Mouse (Mus musculus): Measurements from ENCODE around the gene Radil. TPM values are rescaled to one million over a fixed set of nuclear protein-coding genes. Genes with fewer than 3 reads are reported as not detected.

Radil gene
- total RNA-seq, 1 experiment from 2014 or later: not detected

DNA sequence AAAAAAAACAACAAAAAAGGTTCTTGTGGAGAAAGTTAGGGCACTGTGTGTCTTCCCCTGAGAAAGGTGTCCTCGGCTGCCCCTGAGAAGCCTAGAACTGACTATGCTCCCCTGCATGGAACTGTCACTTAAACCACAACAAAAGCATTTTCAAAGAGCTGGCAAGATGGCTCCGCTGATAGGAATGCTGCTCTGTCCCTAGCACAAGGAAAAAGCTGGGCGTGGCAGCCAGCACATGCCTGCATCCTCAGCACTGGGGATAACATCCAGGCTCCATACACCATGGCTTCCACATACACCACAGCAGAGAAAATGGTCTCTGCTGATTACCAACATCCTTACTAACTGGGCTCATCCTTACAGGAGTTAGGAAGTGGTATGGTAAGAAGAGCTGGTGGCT lies 3.8 kb downstream of the Radil start:
- no peak for ATAC-seq (replicated peaks; ENCODE audit: insufficient number of reproducible peaks, low FRiP score, low TSS enrichment, poor library complexity, severe bottlenecking)

DNA sequence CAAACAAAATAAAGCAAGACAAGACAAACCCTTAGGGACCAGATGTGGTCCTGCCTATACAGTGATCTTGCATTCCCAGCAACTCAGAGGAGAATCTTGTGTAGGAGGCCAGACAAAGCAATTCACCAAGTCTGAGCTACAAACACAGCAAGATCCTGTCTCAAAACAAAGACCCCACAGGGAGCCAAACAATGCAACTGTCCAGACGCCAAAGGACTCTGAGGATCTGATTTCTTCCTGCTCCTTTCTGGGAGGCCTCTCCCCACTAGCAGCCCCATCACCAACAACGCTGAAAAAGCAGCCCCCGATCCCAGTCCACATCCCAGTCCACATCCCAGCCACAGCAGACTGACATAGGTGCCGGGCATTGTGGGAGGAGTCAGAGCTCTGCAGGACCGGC lies 4.6 kb downstream of the Radil start:
- no peak for ATAC-seq (replicated peaks; ENCODE audit: insufficient number of reproducible peaks, low FRiP score, low TSS enrichment, poor library complexity, severe bottlenecking)

DNA sequence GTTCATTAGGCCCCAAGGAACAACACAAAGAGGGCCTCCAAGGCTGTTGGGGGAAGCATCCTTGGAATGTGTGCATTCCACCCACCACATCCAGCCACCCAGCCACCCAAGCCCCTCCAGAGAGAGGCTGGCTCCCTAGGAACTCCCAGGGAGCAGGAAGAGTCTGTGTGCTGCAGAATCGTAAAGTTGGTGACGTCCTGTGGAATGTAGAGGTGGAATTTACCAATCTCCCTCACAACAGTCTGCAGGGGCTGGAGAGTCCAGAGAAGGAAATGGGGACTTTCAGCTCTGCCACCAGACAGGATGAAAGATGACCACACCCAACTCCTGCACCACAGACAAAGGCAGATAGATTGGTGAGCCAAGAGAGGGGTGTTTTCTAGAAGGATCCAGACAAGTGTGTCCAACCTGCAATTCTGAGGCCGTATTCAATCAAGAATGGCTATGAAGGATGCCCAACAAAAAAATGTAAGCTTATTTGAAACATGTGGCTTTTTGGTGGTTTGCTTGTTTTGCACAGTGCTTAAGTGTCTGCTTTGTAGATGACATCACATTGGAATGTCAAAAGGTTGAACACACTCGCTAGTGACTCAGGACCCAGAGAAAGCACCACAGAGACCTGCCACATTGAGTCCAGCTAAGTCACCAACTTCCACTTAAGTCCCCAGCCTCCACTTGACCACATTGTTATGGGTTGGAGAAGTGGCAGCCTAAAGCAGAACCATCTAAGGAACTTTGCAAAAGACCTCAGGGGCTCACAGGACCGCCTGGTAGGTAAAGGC lies 5.7 kb downstream of the Radil start:
- ATAC-seq (replicated peaks; ENCODE audit: insufficient number of reproducible peaks, low FRiP score, low TSS enrichment, poor library complexity, severe bottlenecking): no peak

DNA sequence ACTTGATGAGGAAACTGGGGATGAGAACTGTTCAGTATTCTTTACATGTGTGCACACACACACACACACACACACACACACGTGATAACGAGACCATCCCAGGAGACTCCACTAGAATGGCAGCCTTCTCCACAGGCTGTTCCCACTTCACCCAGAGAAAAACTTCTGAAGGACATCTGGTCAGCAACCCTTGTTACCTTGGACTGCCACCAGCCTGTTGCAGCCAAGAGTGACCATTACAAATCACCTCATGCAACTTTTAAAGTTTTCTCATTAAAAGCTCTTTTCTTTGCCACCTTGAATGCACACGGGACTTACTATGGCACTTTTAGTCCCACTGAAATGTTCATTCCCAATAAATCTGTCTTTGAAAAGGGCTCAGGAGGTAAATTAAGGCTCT lies 13.6 kb downstream of the Radil start:
- no peak for ATAC-seq (replicated peaks; ENCODE audit: insufficient number of reproducible peaks, low FRiP score, low TSS enrichment, poor library complexity, severe bottlenecking)

DNA sequence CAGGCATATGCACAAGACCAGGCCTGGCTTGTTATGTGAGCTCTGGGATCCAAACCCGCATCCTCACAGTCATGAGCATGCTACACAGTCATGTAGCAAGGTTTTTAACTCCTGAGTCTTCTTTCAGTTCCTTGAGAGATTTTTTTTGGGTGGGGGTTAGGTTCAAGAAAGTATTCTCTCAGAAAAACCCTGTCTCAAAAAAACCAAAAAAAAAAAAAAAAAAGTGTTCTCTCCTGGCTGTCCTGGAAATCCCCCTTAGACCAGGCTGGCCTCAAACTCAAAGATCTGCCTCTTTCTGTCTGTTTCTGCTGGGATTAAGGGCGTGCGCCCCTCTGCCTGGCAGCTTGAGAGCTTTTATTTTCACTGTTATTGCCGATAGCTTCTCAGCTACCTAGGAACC lies 15.5 kb downstream of the Radil start:
- no peak for ATAC-seq (replicated peaks; ENCODE audit: insufficient number of reproducible peaks, low FRiP score, low TSS enrichment, poor library complexity, severe bottlenecking)

DNA sequence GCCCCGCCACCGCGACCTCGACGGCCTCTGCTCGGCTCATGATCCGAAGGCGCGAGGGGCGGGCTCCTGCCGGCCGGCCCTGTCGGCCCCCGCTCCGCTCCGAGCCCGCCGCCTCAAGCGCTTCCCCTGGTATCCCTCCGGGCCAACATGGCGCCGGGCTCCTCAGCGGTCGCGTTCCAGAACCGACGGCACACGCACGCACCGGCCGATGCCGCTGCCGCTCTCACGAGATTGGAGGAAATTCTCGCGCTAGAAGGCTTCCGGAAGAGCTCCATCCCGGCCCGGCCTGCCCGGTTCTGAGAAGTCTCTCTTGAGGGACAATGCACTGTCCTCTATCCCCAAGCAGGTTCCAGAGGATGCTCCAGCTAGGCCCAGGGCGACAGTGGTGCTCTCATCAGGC lies 21.0 kb downstream of the Radil start, which contains the start of gene Papolb:
Gene Papolb (minus strand): TSS at position 162 of the 400 bp plus-strand sequence.
- ATAC-seq (replicated peaks; ENCODE audit: insufficient number of reproducible peaks, low FRiP score, low TSS enrichment, poor library complexity, severe bottlenecking): no peak

DNA sequence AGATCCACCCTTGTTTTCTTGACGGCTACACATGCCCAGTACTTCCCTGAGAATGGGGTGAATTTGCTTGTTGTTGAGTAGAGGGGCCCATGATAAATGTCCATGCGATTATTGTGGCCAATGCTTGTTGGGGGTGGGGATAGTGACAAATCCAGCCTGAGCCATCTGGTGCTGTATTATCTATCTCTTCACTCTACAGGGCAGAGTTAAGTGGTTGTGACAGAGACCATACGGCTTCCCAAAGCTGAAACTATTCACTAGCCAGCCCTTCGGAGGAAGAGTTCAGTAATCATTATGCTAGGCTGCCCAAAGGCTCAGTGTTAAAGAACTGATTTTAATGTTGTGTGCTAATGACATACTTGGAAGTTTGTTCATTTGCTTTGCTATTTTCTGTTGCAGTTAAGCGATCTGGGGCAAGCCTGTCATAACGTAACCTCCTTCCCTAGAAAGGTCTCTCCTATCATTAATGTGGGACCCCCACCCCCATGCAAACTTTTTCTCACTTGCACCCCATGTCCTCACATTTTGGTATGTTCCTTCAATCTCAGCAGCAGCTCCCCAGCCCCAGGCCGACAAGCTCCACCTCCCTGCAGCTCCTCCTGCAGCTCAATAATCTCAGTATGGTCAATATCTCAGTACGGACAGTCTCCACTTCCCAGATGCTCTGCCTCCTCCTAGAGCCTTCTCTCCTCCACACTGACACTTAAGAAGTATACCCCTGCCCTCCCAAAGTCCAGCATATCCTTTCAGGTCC lies 26.0 kb downstream of the Radil start:
- no peak for ATAC-seq (replicated peaks; ENCODE audit: insufficient number of reproducible peaks, low FRiP score, low TSS enrichment, poor library complexity, severe bottlenecking)

DNA sequence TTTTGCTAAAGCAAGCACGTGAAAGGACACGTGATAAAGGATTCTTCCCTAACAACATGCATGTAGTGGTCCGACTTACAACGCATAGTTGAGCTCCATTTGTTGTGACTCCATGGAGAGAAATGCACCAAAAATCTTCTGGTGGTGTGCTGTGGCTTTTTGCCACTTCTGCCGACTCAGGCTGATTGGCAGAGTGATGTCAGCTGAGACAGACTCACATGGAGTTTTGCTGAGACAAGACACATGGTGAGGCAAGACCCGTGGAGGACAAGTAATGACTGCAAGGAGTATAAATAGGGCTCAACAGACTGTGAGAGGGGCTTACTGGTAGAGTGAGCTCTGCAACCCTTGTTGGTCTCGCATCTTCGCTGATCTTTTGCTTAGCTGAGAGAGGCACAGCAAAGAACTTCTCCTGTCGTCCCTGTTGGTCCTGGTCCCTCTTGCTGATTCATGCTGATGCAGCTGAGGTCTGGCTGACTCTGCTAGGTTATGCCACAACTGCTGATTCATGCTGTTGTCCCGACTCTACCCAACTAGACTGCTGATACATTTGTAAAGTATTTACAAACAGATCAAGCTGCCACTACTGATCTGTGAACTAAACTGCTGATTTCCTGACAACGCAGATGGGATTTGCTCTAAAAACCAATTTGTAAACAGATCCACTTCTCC lies 29.6 kb downstream of the Radil start:
- ATAC-seq (replicated peaks; ENCODE audit: insufficient number of reproducible peaks, low FRiP score, low TSS enrichment, poor library complexity, severe bottlenecking): no peak

DNA sequence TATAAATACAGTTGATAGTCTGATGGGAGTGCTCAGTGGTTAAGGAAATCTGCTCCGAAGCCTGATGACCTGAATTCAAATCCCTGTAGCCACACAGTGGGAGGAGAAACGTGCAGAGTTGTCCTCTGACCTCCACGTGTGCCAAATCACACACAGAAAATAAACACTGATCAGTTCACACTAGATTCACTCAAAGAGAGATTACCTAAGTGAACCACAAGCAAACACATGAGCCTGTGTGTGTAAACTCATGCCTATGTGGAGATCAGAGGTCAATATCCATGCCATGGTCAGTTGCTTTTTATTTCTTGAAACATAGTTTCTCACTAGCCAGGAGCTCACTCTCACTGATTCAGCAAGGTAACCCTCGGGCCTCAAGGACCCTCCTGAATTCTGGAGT lies 30.5 kb downstream of the Radil start:
- no peak for ATAC-seq (replicated peaks; ENCODE audit: insufficient number of reproducible peaks, low FRiP score, low TSS enrichment, poor library complexity, severe bottlenecking)

DNA sequence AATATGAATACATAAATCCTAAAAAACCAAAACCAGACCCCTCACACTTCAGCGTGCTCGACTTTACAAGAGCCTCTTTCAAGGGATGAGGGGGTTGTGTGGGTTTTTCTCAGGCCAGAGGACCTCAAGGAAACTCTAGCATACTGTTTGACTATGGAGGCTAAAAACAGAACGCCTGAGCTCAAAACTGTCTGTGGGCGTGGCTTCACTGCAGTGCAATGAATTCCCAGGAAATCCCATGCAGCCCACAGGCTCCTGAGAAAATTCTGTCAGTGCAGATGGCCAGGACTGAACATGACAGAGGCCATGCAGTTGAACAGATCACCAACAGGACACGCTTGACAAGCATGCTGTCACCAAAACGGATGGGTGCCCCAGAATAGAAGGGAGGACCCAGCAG lies 31.9 kb downstream of the Radil start:
- ATAC-seq (replicated peaks; ENCODE audit: insufficient number of reproducible peaks, low FRiP score, low TSS enrichment, poor library complexity, severe bottlenecking): no peak

DNA sequence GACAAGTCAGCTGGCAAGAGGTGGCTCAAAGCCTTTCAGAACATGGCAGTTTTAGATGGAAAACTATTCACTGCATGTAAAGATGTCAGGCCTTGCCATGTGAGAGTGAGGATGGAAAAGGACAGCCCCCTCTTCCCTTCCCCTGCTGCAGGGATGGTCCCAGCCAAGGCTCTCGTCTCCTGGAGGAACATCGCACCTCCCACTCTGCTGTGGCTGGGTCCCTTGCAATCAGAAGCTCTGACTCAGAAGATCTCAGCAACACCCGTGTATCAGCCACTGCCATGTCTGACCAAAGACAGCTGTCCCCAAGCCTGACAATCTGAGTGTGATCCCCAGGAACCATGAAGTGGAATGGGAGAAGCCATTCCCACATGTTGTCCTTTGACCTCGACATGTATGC lies 38.8 kb downstream of the Radil start:
- no peak for ATAC-seq (replicated peaks; ENCODE audit: insufficient number of reproducible peaks, low FRiP score, low TSS enrichment, poor library complexity, severe bottlenecking)

DNA sequence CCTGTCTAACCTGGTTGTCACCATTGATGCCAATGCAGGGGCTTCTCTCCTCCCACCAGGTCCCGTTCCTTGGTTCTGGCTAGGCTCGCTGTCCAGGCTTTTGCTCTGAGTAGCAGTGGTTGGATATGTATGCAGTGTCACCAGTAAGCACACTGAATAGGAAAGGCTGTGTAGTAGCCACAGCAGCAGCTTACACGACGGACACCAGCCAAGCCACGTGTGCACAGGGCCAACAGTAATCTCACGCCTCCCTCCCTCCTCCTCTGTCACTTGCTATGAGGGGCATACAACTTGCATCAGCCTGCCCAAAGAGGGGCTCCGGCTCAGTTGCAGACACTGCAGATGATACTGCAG lies 40.9 kb downstream of the Radil start:
- no peak for ATAC-seq (replicated peaks; ENCODE audit: insufficient number of reproducible peaks, low FRiP score, low TSS enrichment, poor library complexity, severe bottlenecking)

DNA sequence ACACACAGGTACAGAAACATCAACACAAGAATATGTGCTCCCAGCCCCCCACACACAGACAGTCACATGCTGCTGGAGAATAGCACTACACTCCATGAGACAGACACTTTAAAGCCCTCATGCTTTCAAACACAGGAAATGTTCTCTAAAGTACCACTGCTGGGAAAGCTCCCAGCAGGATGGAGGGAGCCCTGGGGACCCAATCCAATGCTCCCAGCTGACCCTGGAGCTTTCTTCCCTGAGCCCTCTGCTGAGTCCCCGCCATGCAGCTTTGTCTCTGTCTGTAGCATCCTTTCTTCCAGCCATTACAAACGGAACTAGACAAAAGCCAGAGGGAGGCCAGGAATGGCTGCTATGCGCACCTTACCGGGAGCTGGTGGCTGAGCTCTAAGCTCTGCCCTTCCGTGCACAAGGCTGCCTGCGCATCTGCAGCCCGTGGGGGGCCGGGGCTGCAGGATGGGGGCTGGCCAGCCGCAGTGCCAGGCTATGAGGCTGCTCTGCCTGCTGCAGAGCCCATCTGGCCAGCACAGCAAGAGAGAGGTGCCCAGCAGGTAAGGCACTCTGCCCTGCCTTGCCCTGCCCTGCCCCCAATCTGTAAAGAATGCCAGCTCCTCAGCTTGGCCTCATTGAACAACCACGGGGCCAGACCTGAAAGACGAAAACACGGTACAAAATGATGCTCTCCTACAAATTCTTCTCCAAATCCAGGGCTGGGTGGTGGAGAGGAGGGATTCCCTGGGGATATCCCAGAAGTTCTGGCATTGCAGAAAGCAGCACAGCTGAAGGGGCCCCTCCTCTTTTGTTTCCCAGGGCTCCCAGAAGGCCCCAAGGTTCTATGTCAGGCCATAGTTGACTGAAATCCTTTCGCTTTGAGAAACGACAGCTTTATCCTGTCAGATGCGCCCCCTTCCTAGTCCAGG lies 41.5 kb downstream of the Radil start:
- ATAC-seq (replicated peaks; ENCODE audit: insufficient number of reproducible peaks, low FRiP score, low TSS enrichment, poor library complexity, severe bottlenecking): no peak

DNA sequence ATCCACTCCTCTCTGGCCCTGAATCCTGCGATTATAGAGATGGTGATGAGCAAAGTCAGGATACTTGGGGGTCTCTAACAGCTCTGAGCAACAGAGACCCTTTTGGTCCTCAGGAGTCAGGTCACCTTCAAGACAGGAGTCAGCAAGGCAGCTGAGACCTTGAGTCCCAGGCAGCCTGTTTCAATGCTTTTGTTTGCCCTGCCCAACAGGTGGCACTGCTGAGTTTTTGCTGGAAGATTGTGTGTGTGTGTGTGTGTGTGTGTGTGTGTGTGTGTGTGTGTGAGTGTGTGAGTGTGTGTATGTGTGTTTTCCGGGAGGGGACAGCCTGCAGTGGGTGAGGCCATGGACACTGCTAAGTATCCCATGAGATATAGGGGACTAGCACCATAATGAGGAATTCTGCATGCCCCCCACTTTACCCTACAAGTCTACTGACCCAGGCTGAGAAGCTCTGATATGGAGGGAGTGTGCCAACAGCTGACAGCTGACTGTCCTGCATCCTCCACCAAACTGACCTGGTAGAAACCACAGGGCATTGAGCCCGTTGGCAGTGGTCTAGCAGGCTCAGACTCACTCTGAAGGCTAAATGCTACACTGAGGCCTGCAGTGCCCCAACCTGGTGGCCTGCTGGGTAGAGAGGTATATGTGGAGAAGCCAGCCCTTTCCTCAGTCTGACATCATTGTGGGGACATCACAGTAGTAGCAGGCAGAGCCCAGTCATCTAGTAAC lies 45.0 kb downstream of the Radil start:
- no peak; the same call in 1 of the 2 replicates for ATAC-seq (replicated peaks; ENCODE audit: insufficient number of reproducible peaks, low FRiP score, low TSS enrichment, poor library complexity, severe bottlenecking)

DNA sequence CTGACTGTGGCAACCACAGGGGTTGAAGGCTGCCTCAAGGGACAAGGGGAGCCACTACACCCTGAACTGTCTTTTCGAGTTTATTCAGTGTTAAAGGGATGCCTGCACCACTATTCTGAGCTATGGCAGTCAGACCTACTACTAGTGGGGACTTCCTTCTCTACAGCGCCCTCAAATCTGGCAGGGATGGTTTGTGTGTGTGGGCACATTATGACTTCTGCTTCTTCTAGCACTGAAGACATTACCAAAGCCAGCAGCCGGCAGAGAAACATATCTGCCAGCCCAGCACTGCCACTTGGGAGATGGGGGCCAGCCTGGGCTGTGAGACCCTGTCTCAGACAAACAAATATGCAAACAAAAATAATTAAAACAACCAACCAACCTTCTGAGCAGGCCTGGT lies 46.7 kb downstream of the Radil start:
- no peak for ATAC-seq (replicated peaks; ENCODE audit: insufficient number of reproducible peaks, low FRiP score, low TSS enrichment, poor library complexity, severe bottlenecking)

DNA sequence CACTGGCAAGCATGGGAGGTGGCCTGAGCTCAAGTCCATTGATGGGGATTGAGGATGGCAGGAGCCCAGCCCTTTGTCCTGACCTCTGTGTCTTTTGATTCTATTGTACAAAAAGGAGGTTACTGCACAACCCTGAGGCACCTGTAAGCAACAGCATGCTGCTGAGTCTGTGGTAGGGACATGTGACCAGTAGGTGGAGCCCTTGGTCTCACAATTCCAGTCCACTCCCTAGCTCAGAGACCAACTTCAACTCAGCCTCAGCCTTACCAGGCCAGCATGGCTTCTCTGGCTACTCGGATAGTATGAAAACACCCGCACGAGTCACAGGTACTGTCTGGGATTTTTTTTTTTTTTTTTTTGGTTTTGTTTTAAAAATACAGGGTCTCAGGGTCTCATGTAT lies 48.5 kb downstream of the Radil start:
- ATAC-seq (replicated peaks; ENCODE audit: insufficient number of reproducible peaks, low FRiP score, low TSS enrichment, poor library complexity, severe bottlenecking): 0 out of 2 replicates have a peak, but pooled peaks have one; percentile 25

DNA sequence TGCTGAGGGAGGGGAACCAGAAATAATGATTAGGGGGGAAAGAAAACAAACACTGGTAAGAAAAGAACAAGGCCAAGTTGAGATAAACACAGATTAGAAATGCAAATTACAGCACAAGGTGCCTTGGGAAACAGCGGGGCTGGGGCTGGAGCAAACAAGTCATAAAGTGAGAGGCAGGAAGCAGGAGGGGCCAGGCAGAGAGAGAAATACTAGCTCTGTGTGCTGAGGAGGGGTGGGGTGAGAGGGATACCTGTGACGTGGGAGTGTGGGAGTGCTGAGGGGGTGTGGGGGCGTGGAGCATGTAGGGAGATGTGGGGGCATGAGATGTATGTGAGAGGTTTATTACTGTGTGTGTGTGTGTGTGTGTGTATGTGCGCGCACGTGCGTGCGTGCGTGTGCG lies 50.0 kb downstream of the Radil start:
- ATAC-seq (replicated peaks; ENCODE audit: insufficient number of reproducible peaks, low FRiP score, low TSS enrichment, poor library complexity, severe bottlenecking): no peak

DNA sequence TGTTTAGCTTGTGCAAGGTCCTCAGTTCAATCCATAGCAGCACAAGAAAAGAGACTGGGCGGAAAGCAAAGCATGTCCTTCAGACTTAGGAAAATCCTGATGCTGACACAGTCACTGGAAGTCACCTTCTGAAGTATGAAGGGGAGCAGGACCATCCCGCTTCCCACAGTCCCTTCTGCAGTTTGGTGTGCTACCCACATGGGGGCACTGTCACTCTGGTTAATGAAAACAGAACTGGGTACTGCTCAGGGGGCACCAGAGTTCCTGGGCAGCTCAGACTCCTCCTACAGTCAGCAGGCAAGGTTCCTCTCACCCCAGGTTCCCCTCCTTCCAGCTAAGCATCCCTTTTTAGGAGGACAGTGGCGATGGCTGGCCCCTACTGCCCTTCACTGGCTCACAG lies 51.9 kb downstream of the Radil start:
- no peak for ATAC-seq (replicated peaks; ENCODE audit: insufficient number of reproducible peaks, low FRiP score, low TSS enrichment, poor library complexity, severe bottlenecking)
